Mouse (Mus musculus): Measurements from ENCODE around the gene Fam71f1. TPM values are rescaled to one million over a fixed set of nuclear protein-coding genes. Genes with fewer than 3 reads are reported as not detected.
"Not testable (repeated sequence)": the region's sequence is repeated elsewhere in the genome, so short reads cannot be mapped to it uniquely, and the experiment has no call there.

Fam71f1 gene
- total RNA-seq, 2 experiments from 2014 or later, result not detected

- no peak for DNase-seq
- intact Hi-C loops (cut with DNase I), result no loop called here
Measured at GRCm38 (mm10) chr6:29322735-29323134, 3.8 kb downstream of the Fam71f1 start.

GRCm38 (mm10) chr6:29326961-29327360 is 8.0 kb downstream of the Fam71f1 start:
- no peak for DNase-seq
- intact Hi-C loops (cut with DNase I), result no loop called here

- DNase-seq, result no peak
- intact Hi-C loops (cut with DNase I), result no loop called here
Measured at GRCm38 (mm10) chr6:29329514-29329913, 10.6 kb downstream of the Fam71f1 start.

GRCm38 (mm10) chr6:29346512-29346911 is 27.6 kb downstream of the Fam71f1 start:
- intact Hi-C loops (cut with DNase I), result not testable (repeated sequence)

GRCm38 (mm10) chr6:29347189-29347588 is 28.2 kb downstream of the Fam71f1 start:
- intact Hi-C loops (cut with DNase I), result no loop called here
- DNase-seq, result no peak

More at GRCm38 (mm10) chr6:29346512-29346911, 27.6 kb downstream of the Fam71f1 start:
- DNase-seq, result not testable (repeated sequence)

- intact Hi-C loops (cut with DNase I), result no loop called here
Measured at GRCm38 (mm10) chr6:29347665-29348370, 28.9 kb downstream of the Fam71f1 start, which contains the start of gene Calu. Gene Calu, plus strand, starts transcription at chr6:29348069.

GRCm38 (mm10) chr6:29348371-29348724 is 29.4 kb downstream of the Fam71f1 start:
- no peak for DNase-seq
- intact Hi-C loops (cut with DNase I), result no loop called here

More at GRCm38 (mm10) chr6:29347665-29348370, 28.9 kb downstream of the Fam71f1 start, which contains the start of gene Calu:
- peak; percentile 99 to 100 for DNase-seq

- intact Hi-C loops (cut with DNase I), result no loop called here
- no peak for DNase-seq
Measured at GRCm38 (mm10) chr6:29351613-29352012, 32.7 kb downstream of the Fam71f1 start.

GRCm38 (mm10) chr6:29352816-29353215 is 33.9 kb downstream of the Fam71f1 start:
- intact Hi-C loops (cut with DNase I), result no loop called here

GRCm38 (mm10) chr6:29359386-29359785 is 40.4 kb downstream of the Fam71f1 start:
- intact Hi-C loops (cut with DNase I), result no loop called here
- peak; percentile 11 to 18 for DNase-seq

More at GRCm38 (mm10) chr6:29352816-29353215, 33.9 kb downstream of the Fam71f1 start:
- DNase-seq, result no peak

GRCm38 (mm10) chr6:29360211-29360610 is 41.3 kb downstream of the Fam71f1 start:
- no peak for DNase-seq
- intact Hi-C loops (cut with DNase I), result loop anchor here (5.0 kb wide), 1 partner anchor 127 kb away; no protein-coding TSS in a partner anchor

GRCm38 (mm10) chr6:29362246-29363128 is 43.5 kb downstream of the Fam71f1 start:
- intact Hi-C loops (cut with DNase I), result loop anchor here (5.0 kb wide), 1 partner anchor 125 kb away; no protein-coding TSS in a partner anchor
- no peak for DNase-seq

- intact Hi-C loops (cut with DNase I), result loop anchor here (5.0 kb wide), 1 partner anchor 124 kb away; no protein-coding TSS in a partner anchor
- no peak for DNase-seq
Measured at GRCm38 (mm10) chr6:29363129-29363515, 44.2 kb downstream of the Fam71f1 start.

- intact Hi-C loops (cut with DNase I), result no loop called here
- DNase-seq, result no peak
Measured at GRCm38 (mm10) chr6:29365277-29365676, 46.3 kb downstream of the Fam71f1 start.

- DNase-seq, result no peak
- intact Hi-C loops (cut with DNase I), result no loop called here
Measured at GRCm38 (mm10) chr6:29377386-29377785, 58.4 kb downstream of the Fam71f1 start.

GRCm38 (mm10) chr6:29378678-29379077 is 59.7 kb downstream of the Fam71f1 start:
- DNase-seq, result no peak
- intact Hi-C loops (cut with DNase I), result no loop called here

GRCm38 (mm10) chr6:29379954-29380353 is 61.0 kb downstream of the Fam71f1 start:
- intact Hi-C loops (cut with DNase I), result no loop called here
- no peak for DNase-seq

- intact Hi-C loops (cut with DNase I), result no loop called here
- DNase-seq, result no peak
Measured at GRCm38 (mm10) chr6:29382442-29382841, 63.5 kb downstream of the Fam71f1 start.

All from gastrocnemius, postnatal 36 days (tissue).